Mouse (Mus musculus): Measurements from ENCODE around the gene Nkx1-2. TPM values are rescaled to one million over a fixed set of nuclear protein-coding genes. Genes with fewer than 3 reads are reported as not detected.

The Nkx1-2 gene
- polyA plus RNA-seq, 1 experiment from 2014 or later, result 0.04 TPM

GRCm38 (mm10) chr7:132570071-132570470, 29.4 kb downstream of the Nkx1-2 start:
- WGBS (ENCODE audit: insufficient replicate concordance), result 58% methylated on average over 5 of the region's 5 CpGs
- Histone ChIP-seq H3K4me2 (no peak overlapping the region), H3K9me3 (replicated peaks; ENCODE audit: control insufficient read depth, low read length) (no peaks in the 10 kb centered on the region), H3K4me3 (ENCODE audit: low read depth, low read length) (no peak overlapping the region), H3K9ac (ENCODE audit: low read depth, low read length) (no peak overlapping the region), H3K36me3 (ENCODE audit: control insufficient read depth, insufficient read depth, low read length) (peaks cover 3% of the 10 kb centered on the region; the same call in 1 of the 2 replicates), H3K27me3 (ENCODE audit: control insufficient read depth, insufficient read depth, low read length) (no peaks in the 10 kb centered on the region), H3K27ac (ENCODE audit: low read depth, low read length) (no peak overlapping the region), H3K4me1 (ENCODE audit: control insufficient read depth, insufficient read depth, low read length) (peaks cover 15% of the 10 kb centered on the region)
- no peak; the same call in 1 of the 2 replicates for ATAC-seq (replicated peaks; ENCODE audit: insufficient number of reproducible peaks, low FRiP score, low TSS enrichment)

DNA sequence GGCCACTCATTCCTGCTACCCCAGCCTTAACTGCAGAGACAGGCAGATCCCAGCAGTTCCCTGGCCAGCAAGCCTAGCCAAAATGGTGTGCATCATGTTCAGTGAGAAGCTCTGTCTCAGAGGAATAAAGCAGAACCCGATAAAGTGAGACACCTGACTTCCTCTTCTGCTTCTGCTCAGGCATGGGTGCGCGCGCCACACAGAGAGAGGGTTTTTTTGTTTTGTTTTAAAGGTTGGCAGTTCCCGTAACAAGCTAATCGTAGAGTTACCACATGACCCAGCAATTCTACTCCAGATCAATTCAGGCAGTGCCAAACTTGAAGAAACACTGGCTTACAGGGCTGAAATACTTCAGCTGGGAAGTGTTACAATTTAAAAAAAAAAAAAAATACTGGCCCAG, 30.6 kb downstream of the Nkx1-2 start:
- H3K4me3 ChIP-seq (ENCODE audit: low read depth, low read length), result no peak overlapping the region
- WGBS (ENCODE audit: insufficient replicate concordance), result 96% methylated on average over 6 of the region's 6 CpGs
- peaks cover 8% of the 10 kb centered on the region for H3K36me3 ChIP-seq (ENCODE audit: control insufficient read depth, insufficient read depth, low read length)

GRCm38 (mm10) chr7:132565831-132566230, 33.6 kb downstream of the Nkx1-2 start:
- Histone ChIP-seq H3K9ac (ENCODE audit: low read depth, low read length) (no peak overlapping the region), H3K4me2 (no peak overlapping the region), H3K4me3 (ENCODE audit: low read depth, low read length) (no peak overlapping the region), H3K9me3 (replicated peaks; ENCODE audit: control insufficient read depth, low read length) (no peaks in the 10 kb centered on the region), H3K4me1 (ENCODE audit: control insufficient read depth, insufficient read depth, low read length) (peaks cover 12% of the 10 kb centered on the region), H3K27ac (ENCODE audit: low read depth, low read length) (no peak overlapping the region), H3K27me3 (ENCODE audit: control insufficient read depth, insufficient read depth, low read length) (no peaks in the 10 kb centered on the region), H3K36me3 (ENCODE audit: control insufficient read depth, insufficient read depth, low read length) (peaks cover 20% of the 10 kb centered on the region)
- 0 out of 2 replicates have a peak, but pooled peaks have one; percentile 46 for ATAC-seq (replicated peaks; ENCODE audit: insufficient number of reproducible peaks, low FRiP score, low TSS enrichment)
- WGBS (ENCODE audit: insufficient replicate concordance), result 31% methylated on average over 1 of the region's 1 CpGs

More for the DNA sequence above, 30.6 kb downstream of the Nkx1-2 start:
- no peak overlapping the region for H3K27ac ChIP-seq (ENCODE audit: low read depth, low read length)
- H3K4me1 ChIP-seq (ENCODE audit: control insufficient read depth, insufficient read depth, low read length), result peaks cover 15% of the 10 kb centered on the region
- H3K27me3 ChIP-seq (ENCODE audit: control insufficient read depth, insufficient read depth, low read length), result no peaks in the 10 kb centered on the region
- no peak for ATAC-seq (replicated peaks; ENCODE audit: insufficient number of reproducible peaks, low FRiP score, low TSS enrichment)
- H3K9ac ChIP-seq (ENCODE audit: low read depth, low read length), result no peak overlapping the region
- no peak overlapping the region for H3K4me2 ChIP-seq
- no peaks in the 10 kb centered on the region for H3K9me3 ChIP-seq (replicated peaks; ENCODE audit: control insufficient read depth, low read length)

GRCm38 (mm10) chr7:132559138-132559766, 40.2 kb downstream of the Nkx1-2 start:
- Histone ChIP-seq H3K4me3 (ENCODE audit: low read depth, low read length) (no peak overlapping the region), H3K9ac (ENCODE audit: low read depth, low read length) (no peak overlapping the region), H3K27me3 (ENCODE audit: control insufficient read depth, insufficient read depth, low read length) (no peaks in the 10 kb centered on the region), H3K27ac (ENCODE audit: low read depth, low read length) (no peak overlapping the region), H3K4me1 (ENCODE audit: control insufficient read depth, insufficient read depth, low read length) (no peaks in the 10 kb centered on the region), H3K4me2 (no peak overlapping the region), H3K9me3 (replicated peaks; ENCODE audit: control insufficient read depth, low read length) (no peaks in the 10 kb centered on the region), H3K36me3 (ENCODE audit: control insufficient read depth, insufficient read depth, low read length) (peaks cover 33% of the 10 kb centered on the region)
- no peak for ATAC-seq (replicated peaks; ENCODE audit: insufficient number of reproducible peaks, low FRiP score, low TSS enrichment)
- WGBS (ENCODE audit: insufficient replicate concordance), result 40% methylated on average over 3 of the region's 3 CpGs

DNA sequence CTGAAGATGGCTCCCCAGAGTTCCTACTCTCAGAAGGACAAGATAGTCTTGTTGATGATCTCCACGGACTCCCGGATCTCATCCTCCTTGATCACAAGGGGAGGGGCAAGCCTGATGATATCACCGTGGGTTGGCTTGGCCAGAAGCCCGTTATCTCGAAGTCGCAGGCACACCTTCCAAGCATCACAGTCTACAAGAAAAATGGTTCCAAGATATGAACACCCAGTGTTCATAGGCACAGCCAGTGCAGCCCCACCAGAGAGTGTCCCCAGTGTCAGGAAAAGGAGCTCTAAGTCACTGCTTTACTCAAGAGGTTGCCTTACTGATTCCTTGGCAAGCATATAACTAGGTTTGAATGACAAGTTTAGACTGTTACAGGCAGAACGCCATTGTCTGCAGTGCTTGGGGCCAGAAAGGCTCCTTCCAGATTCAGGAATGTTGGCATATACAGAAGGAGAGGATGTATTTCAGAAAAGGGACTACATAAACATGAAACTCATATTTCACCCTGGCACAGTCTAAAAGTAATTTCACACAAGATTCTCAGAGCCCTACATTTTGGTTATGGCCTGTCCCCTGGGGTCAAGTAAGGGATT, 41.2 kb downstream of the Nkx1-2 start:
- no peaks in the 10 kb centered on the region for H3K4me1 ChIP-seq (ENCODE audit: control insufficient read depth, insufficient read depth, low read length)
- no peak overlapping the region for H3K27ac ChIP-seq (ENCODE audit: low read depth, low read length)
- H3K36me3 ChIP-seq (ENCODE audit: control insufficient read depth, insufficient read depth, low read length), result peaks cover 28% of the 10 kb centered on the region
- no peaks in the 10 kb centered on the region for H3K9me3 ChIP-seq (replicated peaks; ENCODE audit: control insufficient read depth, low read length)
- H3K4me3 ChIP-seq (ENCODE audit: low read depth, low read length), result no peak overlapping the region
- H3K27me3 ChIP-seq (ENCODE audit: control insufficient read depth, insufficient read depth, low read length), result no peaks in the 10 kb centered on the region
- no peak overlapping the region for H3K4me2 ChIP-seq
- ATAC-seq (replicated peaks; ENCODE audit: insufficient number of reproducible peaks, low FRiP score, low TSS enrichment), result no peak
- no peak overlapping the region for H3K9ac ChIP-seq (ENCODE audit: low read depth, low read length)
- whole genome bisulfite sequencing (ENCODE audit: insufficient replicate concordance), result 74% methylated on average over 7 of the region's 7 CpGs

DNA sequence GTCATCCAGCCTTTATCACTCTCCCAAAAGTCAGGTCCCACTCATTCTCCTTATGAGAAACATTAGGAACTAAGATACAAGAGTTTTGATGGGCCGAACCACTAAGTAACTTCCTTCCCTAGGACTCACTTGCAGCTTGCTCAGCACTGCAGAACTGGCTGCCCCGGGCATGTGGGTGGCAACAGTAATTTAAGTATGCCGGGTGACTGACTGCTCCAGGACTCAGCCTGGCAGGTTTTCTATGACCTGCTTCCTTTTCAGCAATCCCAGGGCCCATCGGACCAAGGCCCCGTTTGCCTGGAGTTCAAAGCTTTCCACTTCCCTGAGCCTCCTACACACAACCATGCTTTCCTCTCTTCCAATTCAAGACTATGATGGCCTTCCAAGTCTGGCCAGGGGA, 42.9 kb downstream of the Nkx1-2 start:
- no peak overlapping the region for H3K4me2 ChIP-seq
- peaks cover 21% of the 10 kb centered on the region for H3K36me3 ChIP-seq (ENCODE audit: control insufficient read depth, insufficient read depth, low read length)
- no peaks in the 10 kb centered on the region for H3K9me3 ChIP-seq (replicated peaks; ENCODE audit: control insufficient read depth, low read length)
- H3K9ac ChIP-seq (ENCODE audit: low read depth, low read length), result no peak overlapping the region
- no peak overlapping the region for H3K4me3 ChIP-seq (ENCODE audit: low read depth, low read length)
- no peaks in the 10 kb centered on the region for H3K27me3 ChIP-seq (ENCODE audit: control insufficient read depth, insufficient read depth, low read length)
- no peak for ATAC-seq (replicated peaks; ENCODE audit: insufficient number of reproducible peaks, low FRiP score, low TSS enrichment)
- H3K27ac ChIP-seq (ENCODE audit: low read depth, low read length), result no peak overlapping the region
- no peaks in the 10 kb centered on the region for H3K4me1 ChIP-seq (ENCODE audit: control insufficient read depth, insufficient read depth, low read length)
- WGBS (ENCODE audit: insufficient replicate concordance), result 74% methylated on average over 5 of the region's 5 CpGs

- no peak overlapping the region for H3K4me3 ChIP-seq (ENCODE audit: low read depth, low read length)
- no peaks in the 10 kb centered on the region for H3K9me3 ChIP-seq (replicated peaks; ENCODE audit: control insufficient read depth, low read length)
- H3K4me2 ChIP-seq, result no peak overlapping the region
- H3K27ac ChIP-seq (ENCODE audit: low read depth, low read length), result no peak overlapping the region
- 38% methylated on average over 4 of the region's 4 CpGs for WGBS (ENCODE audit: insufficient replicate concordance)
- H3K36me3 ChIP-seq (ENCODE audit: control insufficient read depth, insufficient read depth, low read length), result peaks cover 18% of the 10 kb centered on the region
- ATAC-seq (replicated peaks; ENCODE audit: insufficient number of reproducible peaks, low FRiP score, low TSS enrichment), result no peak
- H3K9ac ChIP-seq (ENCODE audit: low read depth, low read length), result no peak overlapping the region
- H3K4me1 ChIP-seq (ENCODE audit: control insufficient read depth, insufficient read depth, low read length), result no peaks in the 10 kb centered on the region
- H3K27me3 ChIP-seq (ENCODE audit: control insufficient read depth, insufficient read depth, low read length), result no peaks in the 10 kb centered on the region
Observed at GRCm38 (mm10) chr7:132555911-132556310, 43.5 kb downstream of the Nkx1-2 start.

GRCm38 (mm10) chr7:132554091-132554490, 45.3 kb downstream of the Nkx1-2 start:
- peaks cover 17% of the 10 kb centered on the region for H3K36me3 ChIP-seq (ENCODE audit: control insufficient read depth, insufficient read depth, low read length)
- ATAC-seq (replicated peaks; ENCODE audit: insufficient number of reproducible peaks, low FRiP score, low TSS enrichment), result no peak
- no peak overlapping the region for H3K27ac ChIP-seq (ENCODE audit: low read depth, low read length)
- no peaks in the 10 kb centered on the region for H3K4me1 ChIP-seq (ENCODE audit: control insufficient read depth, insufficient read depth, low read length)
- no peak overlapping the region for H3K4me2 ChIP-seq
- 63% methylated on average over 2 of the region's 2 CpGs for WGBS (ENCODE audit: insufficient replicate concordance)
- H3K27me3 ChIP-seq (ENCODE audit: control insufficient read depth, insufficient read depth, low read length), result no peaks in the 10 kb centered on the region
- no peak overlapping the region for H3K4me3 ChIP-seq (ENCODE audit: low read depth, low read length)
- H3K9ac ChIP-seq (ENCODE audit: low read depth, low read length), result no peak overlapping the region
- no peaks in the 10 kb centered on the region for H3K9me3 ChIP-seq (replicated peaks; ENCODE audit: control insufficient read depth, low read length)

All from heart, embryonic 11.5 days (tissue).